Mouse (Mus musculus) lung, adult 2 months (tissue): ENCODE measurements at regions not wholly inside any gene's neighbourhood (a gene's known extent, or its start where the extent isn't known, plus 50 kb on each side); places are given as distances from the start of the nearest gene placed in this dataset.
"Not testable (repeated sequence)": the region's sequence is repeated elsewhere in the genome, so short reads cannot be mapped to it uniquely, and the experiment has no call there.

Experiments
- DNase-seq: peaks from one replicate; pipeline ENCODE4 v3.0.0; 2022
- H3K4me1 ChIP-seq: fragments of 200-500 bp; 2 replicates; pipeline ENCODE4 v1.6.1; 2011; ENCODE audit warnings: low read length; ENCODE audit not compliant: control insufficient read depth, insufficient read depth
- H3K4me3 ChIP-seq: fragments of 200-500 bp; replicated peaks from 2 replicates; pipeline ENCODE3; 2011; ENCODE audit warnings: low read depth, mild to moderate bottlenecking, control low read depth, low read length; ENCODE audit errors: extremely low read depth
- CTCF ChIP-seq: fragments of 200-500 bp; IDR thresholded peaks from 2 replicates; pipeline ENCODE4 v1.5.1; 2011; ENCODE audit warnings: mild to moderate bottlenecking, low read length, control low read depth; ENCODE audit not compliant: insufficient read depth
- POLR2A ChIP-seq: fragments of 200-500 bp; IDR thresholded peaks from 2 replicates; pipeline ENCODE4 v1.6.1; 2011; ENCODE audit warnings: low read depth, mild to moderate bottlenecking, control low read depth, low read length, borderline replicate concordance; ENCODE audit errors: extremely low read depth
- WGBS: fragments of 180-500 bp; shearing (Covaris S2); methylation state at CpG from one replicate; pipeline ENCODE4 v1.1.7; 2018; 5-methylcytosine and 5-hydroxymethylcytosine counted together

DNA sequence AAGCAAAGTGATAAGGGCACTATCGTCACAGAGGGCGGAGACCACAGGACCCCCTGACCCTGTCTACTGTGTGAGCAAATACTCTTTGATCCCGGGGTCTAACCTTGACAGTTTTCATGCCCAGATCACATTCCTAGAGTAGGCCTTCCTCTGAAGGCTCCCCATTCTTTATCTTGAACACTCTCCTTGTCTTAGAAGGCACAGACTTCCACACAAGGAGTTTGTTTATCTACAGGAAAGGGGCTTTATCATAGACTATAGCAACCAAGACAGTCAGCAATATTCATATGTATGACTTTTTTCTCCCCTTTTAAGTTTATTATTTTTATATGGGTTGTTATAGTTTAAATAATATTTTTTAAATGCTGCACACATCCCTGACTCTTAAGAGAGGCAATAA, 1703.1 kb upstream of the 5930422O12Rik start:
- TF ChIP-seq POLR2A (no peak), CTCF (no peak)
- no peak for DNase-seq
- no peak overlapping the region for H3K4me3 ChIP-seq
- 55% methylated on average over 3 of the region's 3 CpGs for WGBS
- H3K4me1 ChIP-seq = peaks cover under 1% of the 10 kb centered on the region; the same call in 1 of the 2 replicates

DNA sequence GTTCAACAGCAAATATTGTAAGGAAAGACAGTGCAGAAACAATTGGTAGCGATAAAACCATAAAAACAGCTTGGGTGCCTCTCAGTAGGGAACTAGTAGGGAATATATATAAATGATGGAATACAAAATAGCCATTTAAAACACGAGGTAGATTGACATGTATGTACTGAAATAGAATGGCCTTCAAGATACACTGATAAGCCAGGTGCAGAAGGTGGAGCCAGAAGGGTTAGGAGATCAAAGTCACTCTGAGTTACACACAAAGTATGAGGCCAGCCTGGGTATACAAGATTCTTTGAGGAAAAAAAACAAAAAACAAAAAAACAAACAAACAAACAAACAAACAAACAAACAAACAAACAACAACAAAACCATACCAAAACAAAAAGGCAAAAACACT, 1692.9 kb upstream of the 5930422O12Rik start:
- TF ChIP-seq CTCF = no peak
- no peak for TF ChIP-seq POLR2A
- no peaks in the 10 kb centered on the region for H3K4me1 ChIP-seq
- no peak overlapping the region for H3K4me3 ChIP-seq
- no peak for DNase-seq
- WGBS = 61% methylated on average over 2 of the region's 2 CpGs

DNA sequence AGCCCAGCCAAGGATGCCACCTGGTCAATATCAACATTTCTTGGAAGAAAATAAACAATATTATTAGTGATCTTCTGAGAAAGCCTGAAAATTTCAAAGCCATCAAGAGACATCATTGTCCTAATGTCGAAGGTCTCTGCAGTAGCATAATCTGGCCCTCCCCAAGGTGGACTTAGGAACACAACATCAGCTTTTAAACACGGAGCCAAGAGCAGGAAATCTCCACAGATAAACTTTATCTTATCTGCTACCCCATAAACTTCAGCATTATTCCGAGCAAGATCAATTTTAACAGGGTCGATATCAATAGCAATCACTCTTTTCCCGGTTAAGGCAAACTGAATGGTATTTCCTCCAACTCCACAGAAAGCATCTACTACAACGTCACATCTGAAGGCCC, 1691.2 kb upstream of the 5930422O12Rik start:
- not testable (repeated sequence) for H3K4me3 ChIP-seq, DNase-seq, H3K4me1 ChIP-seq
- 63% methylated on average over 6 of the region's 6 CpGs for WGBS

DNA sequence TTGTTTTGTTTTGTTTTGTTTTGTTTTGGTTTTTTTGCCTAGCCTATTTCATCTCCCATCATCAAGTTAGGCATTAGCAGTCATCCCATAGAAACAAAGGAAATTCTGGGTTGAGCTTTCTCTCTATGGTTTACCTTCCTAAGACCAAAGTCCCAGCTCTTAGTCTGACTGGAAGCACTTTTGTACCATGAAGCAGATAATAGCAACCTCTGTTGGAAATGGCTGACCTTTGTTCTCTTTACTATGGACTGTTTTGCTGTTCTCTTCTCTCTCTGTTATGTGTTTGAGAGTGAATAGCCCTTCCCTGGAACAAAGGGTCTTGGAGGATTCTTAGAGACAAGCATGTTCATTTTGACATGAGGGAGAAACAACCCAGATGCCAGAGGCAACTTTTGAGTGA, 1681.7 kb upstream of the 5930422O12Rik start:
- Histone ChIP-seq H3K4me3 (no peak overlapping the region), H3K4me1 (no peaks in the 10 kb centered on the region)
- TF ChIP-seq CTCF (no peak), POLR2A (no peak)
- no peak for DNase-seq

DNA sequence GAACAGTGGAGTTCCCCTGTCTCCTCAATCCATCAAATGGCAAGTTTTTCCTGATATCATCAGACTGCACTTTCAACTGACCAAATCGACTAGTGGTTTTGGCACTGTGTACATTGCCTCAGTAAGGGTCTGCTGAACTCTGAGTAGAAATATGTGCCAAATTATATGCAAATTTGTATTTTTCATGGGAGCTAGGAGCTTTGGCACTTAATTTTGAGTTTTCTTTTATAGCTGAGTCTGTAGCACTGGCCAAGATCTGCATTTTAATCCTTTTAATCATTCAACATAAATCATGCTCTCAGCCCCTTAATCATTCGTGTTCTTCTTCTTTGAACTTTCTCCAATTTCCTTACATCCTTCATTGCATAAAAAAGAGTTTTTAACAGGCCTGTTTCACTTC, 1678.5 kb upstream of the 5930422O12Rik start:
- Histone ChIP-seq H3K4me3 (no peak overlapping the region), H3K4me1 (no peaks in the 10 kb centered on the region)
- WGBS = 46% methylated on average over 2 of the region's 2 CpGs
- TF ChIP-seq CTCF (no peak), POLR2A (no peak)
- DNase-seq = no peak

DNA sequence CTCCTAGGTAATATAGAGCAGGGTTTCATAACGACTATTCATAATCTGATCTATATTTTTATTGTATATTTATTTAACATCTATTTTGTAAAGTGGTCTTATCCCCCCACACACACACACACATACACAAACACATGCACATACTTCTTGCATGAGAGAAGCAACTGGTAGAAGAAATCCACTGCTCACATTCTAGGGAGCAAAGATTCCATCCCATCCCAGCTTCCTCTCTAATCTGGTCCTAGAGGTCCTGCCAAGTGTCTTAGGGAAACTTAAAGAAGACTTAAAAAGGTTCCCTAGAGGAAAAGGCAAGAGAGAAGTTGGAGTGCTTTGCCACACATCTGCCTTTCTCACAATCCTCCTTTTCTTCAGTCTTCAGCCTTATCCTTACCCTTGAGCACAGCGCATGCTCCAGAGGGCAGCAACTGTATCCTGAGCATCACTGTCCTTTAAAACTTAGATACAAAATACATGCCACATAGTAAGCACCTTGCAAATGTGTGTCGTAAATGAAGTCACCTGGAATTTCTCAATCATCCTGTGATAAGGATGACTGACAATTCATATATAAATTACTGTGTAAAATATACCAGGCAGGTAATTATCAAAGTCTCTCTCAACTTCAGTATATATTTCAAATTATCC, 1677.9 kb upstream of the 5930422O12Rik start:
- 72% methylated on average over 3 of the region's 3 CpGs for WGBS
- DNase-seq = no peak
- TF ChIP-seq POLR2A (no peak), CTCF (no peak)

DNA sequence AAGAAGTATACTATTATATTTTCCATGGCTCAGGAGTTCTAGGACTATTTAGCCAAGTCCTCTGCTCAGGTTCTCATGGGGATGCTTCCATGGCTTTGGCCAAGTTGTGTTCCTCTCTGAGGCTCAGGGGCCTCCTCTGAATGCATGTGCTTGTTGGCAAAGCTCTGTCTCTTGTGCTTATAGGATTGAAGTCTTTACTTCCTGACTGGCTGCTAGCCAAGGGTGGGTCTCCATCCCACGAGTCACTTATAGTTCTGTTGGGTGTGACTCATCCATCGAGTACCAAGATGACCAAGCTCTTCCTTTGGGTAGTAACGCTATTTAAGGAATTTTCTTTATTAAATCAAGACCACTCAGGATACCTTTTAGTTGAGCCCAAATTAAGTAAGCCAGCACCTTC, 1672.8 kb upstream of the 5930422O12Rik start:
- 33% methylated on average over 3 of the region's 3 CpGs for WGBS
- Histone ChIP-seq H3K4me3 (no peak overlapping the region), H3K4me1 (no peaks in the 10 kb centered on the region)
- DNase-seq = no peak
- TF ChIP-seq POLR2A (no peak), CTCF (no peak)

More for the DNA sequence above, 1677.9 kb upstream of the 5930422O12Rik start:
- H3K4me1 ChIP-seq = no peaks in the 10 kb centered on the region
- no peak overlapping the region for H3K4me3 ChIP-seq

DNA sequence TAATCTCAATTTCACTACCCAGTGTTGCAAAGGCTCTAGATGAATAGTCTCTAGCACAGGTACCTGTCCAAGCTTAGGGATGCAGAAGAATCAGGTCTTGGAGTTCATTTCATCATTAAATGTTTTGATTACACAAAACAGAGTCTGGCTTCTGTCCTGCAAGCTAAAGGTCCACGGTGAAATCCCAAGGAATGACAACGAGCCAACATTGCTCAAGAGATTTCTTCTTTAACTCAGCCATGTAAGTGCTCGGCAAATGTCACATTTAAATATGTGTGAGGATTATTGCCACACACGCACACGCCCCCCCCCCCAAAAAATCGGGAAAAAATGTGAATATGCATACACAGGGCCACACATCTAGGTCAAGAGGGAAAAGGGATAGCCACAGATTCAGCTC, 1666.4 kb upstream of the 5930422O12Rik start:
- Histone ChIP-seq H3K4me1 (no peaks in the 10 kb centered on the region), H3K4me3 (no peak overlapping the region)
- no peak for DNase-seq
- 65% methylated on average over 6 of the region's 6 CpGs for WGBS
- no peak for TF ChIP-seq POLR2A
- TF ChIP-seq CTCF = no peak
